ENCODE assay signal across 11 mouse cellular contexts in genomic region chr2:57772315-57772714, GRCm38 (mm10).
DNase-seq lines count a peak whose midpoint lies in the region; ATAC-seq and TF ChIP-seq lines count a peak whose summit lies in the region.
"Had no signal": no experiment of that assay in that cellular context is flagged by ENCODE, and none has a peak within 500 bp of the region (broad histone marks: within the 10 kb centered on the region; RNA-seq: fewer than 3 reads in every experiment).

No protein-coding gene starts in this region.

- H3K9me3 ChIP-seq in forebrain, embryonic 14.5 days (replicated peaks; ENCODE audit: control insufficient read depth, low read length) = no peaks in the 10 kb centered on the region
- H3K9me3 ChIP-seq in forebrain, embryonic 11.5 days (ENCODE audit: control insufficient read depth, low read length) = no peaks in the 10 kb centered on the region
- no peaks in the 10 kb centered on the region for H3K9me3 ChIP-seq in lung, embryonic 14.5 days (ENCODE audit: low read depth, low read length)
- H3K9me3 ChIP-seq: G1E had no signal

- no peak overlapping the region for H3K4me3 ChIP-seq in forebrain, embryonic 14.5 days (ENCODE audit: low read depth, low read length)
- no peak overlapping the region for H3K4me3 ChIP-seq in forebrain, embryonic 11.5 days (ENCODE audit: low read depth, low read length)
- H3K4me3 ChIP-seq in lung, embryonic 14.5 days (ENCODE audit: low read depth, low read length) = no peak overlapping the region
- H3K4me3 ChIP-seq: erythroblast, embryonic 14.5 days had no signal

- peak; percentile 18; the same call in 1 of the 2 replicates for TF ChIP-seq CTCF in lung, embryonic 14.5 days (IDR thresholded peaks at IDR 0.05; ENCODE audit: low read depth)

- peak; percentile 27 for DNase-seq in forebrain, embryonic 14.5 days (ENCODE audit: low spot score)
- DNase-seq in forebrain, embryonic 11.5 days (ENCODE audit: low spot score) = no peak
- DNase-seq in lung, embryonic 14.5 days = peak; percentile 47
- DNase-seq in lung, postnatal 10 days = no peak
- peak; percentile 1 for DNase-seq in WW6 (ENCODE audit: low read depth, low spot score)
- DNase-seq in naive thymus-derived CD4-positive, alpha-beta T cell, adult 2 months (ENCODE audit: low read depth) = peak; percentile 8
- no peak for DNase-seq in T-cell, adult 2 months (ENCODE audit: low spot score)
- no peak for DNase-seq in thymus, postnatal 4 days
- DNase-seq: layer of hippocampus, postnatal 36 days had no signal

- no peak overlapping the region for H3K27ac ChIP-seq in forebrain, embryonic 14.5 days (ENCODE audit: low read depth, low read length)
- no peak overlapping the region for H3K27ac ChIP-seq in forebrain, embryonic 11.5 days (ENCODE audit: low read depth, low read length)
- no peak overlapping the region for H3K27ac ChIP-seq in lung, embryonic 14.5 days (ENCODE audit: low read depth)

- no peaks in the 10 kb centered on the region for H3K36me3 ChIP-seq in forebrain, embryonic 14.5 days (ENCODE audit: control insufficient read depth, insufficient read depth, low read length)
- H3K36me3 ChIP-seq in forebrain, embryonic 11.5 days (ENCODE audit: control insufficient read depth, insufficient read depth, low read length) = no peaks in the 10 kb centered on the region
- H3K36me3 ChIP-seq in lung, embryonic 14.5 days (ENCODE audit: insufficient read depth) = no peaks in the 10 kb centered on the region
- H3K36me3 ChIP-seq: G1E had no signal

- H3K9ac ChIP-seq in forebrain, embryonic 14.5 days (ENCODE audit: low read length) = no peak overlapping the region
- no peak overlapping the region for H3K9ac ChIP-seq in forebrain, embryonic 11.5 days (ENCODE audit: low read length)
- H3K9ac ChIP-seq in lung, embryonic 14.5 days = no peak overlapping the region

- H3K4me2 ChIP-seq in forebrain, embryonic 14.5 days (ENCODE audit: low read length) = no peak overlapping the region
- no peak overlapping the region for H3K4me2 ChIP-seq in forebrain, embryonic 11.5 days (ENCODE audit: low read depth, low read length, severe bottlenecking)
- H3K4me2 ChIP-seq in lung, embryonic 14.5 days = no peak overlapping the region

- no peaks in the 10 kb centered on the region for H3K27me3 ChIP-seq in forebrain, embryonic 14.5 days (replicated peaks; ENCODE audit: control insufficient read depth, insufficient read depth, low read length)
- no peaks in the 10 kb centered on the region for H3K27me3 ChIP-seq in forebrain, embryonic 11.5 days (ENCODE audit: control insufficient read depth, insufficient read depth, low read length)
- no peaks in the 10 kb centered on the region for H3K27me3 ChIP-seq in lung, embryonic 14.5 days (ENCODE audit: insufficient read depth, low read length)

- no peak for ATAC-seq in forebrain, embryonic 14.5 days
- no peak for ATAC-seq in forebrain, embryonic 11.5 days (replicated peaks; ENCODE audit: low FRiP score)
- ATAC-seq in lung, embryonic 14.5 days (ENCODE audit: insufficient read depth) = no peak

- WGBS in forebrain, embryonic 14.5 days = 81% methylated on average over 2 of the region's 2 CpGs
- 71% methylated on average over 2 of the region's 2 CpGs for WGBS in forebrain, embryonic 11.5 days
- 74% methylated on average over 2 of the region's 2 CpGs for WGBS in lung, embryonic 14.5 days

- no peaks in the 10 kb centered on the region for H3K4me1 ChIP-seq in forebrain, embryonic 14.5 days (ENCODE audit: control insufficient read depth, insufficient read depth, low read length)
- no peaks in the 10 kb centered on the region for H3K4me1 ChIP-seq in forebrain, embryonic 11.5 days (replicated peaks; ENCODE audit: control insufficient read depth, insufficient read depth, low read length)
- no peaks in the 10 kb centered on the region for H3K4me1 ChIP-seq in lung, embryonic 14.5 days (ENCODE audit: insufficient read depth)

Comparison
In these comparisons a context has a peak if more than half of its experiments do, and no peak if none do; other contexts are left out.
1. DNase-seq: peak in forebrain, embryonic 14.5 days (single experiment), lung, embryonic 14.5 days (single experiment), WW6 (single experiment) and naive thymus-derived CD4-positive, alpha-beta T cell, adult 2 months (single experiment); none in forebrain, embryonic 11.5 days (single experiment), lung, postnatal 10 days (single experiment), T-cell, adult 2 months (single experiment) and thymus, postnatal 4 days (single experiment).